Mouse (Mus musculus) E14TG2a.4 (cell line): ENCODE measurements at regions not wholly inside any gene's neighbourhood (a gene's known extent, or its start where the extent isn't known, plus 50 kb on each side); places are given as distances from the start of the nearest gene placed in this dataset.

Source experiments
- H3K27me3 ChIP-seq: 2 replicates; pipeline ENCODE4 v1.6.1; 2014; ENCODE audit warnings: low read length, control low read depth; ENCODE audit not compliant: insufficient read depth
- H3K36me3 ChIP-seq: 2 replicates; pipeline ENCODE4 v1.6.1; 2014; ENCODE audit warnings: low read length, control low read depth; ENCODE audit not compliant: insufficient read depth
- H3K4me1 ChIP-seq: replicated peaks from 2 replicates; pipeline ENCODE4 v1.6.1; 2014; ENCODE audit warnings: low read depth, low read length, control low read depth
- H3K4me3 ChIP-seq: replicated peaks from 2 replicates; pipeline ENCODE4 v1.5.1; 2014; ENCODE audit warnings: mild to moderate bottlenecking, low read length
- H3K9me3 ChIP-seq: 2 replicates; pipeline ENCODE4 v1.6.1; 2014; ENCODE audit warnings: low read length, control low read depth
- CTCF ChIP-seq: conservative IDR thresholded peaks from 2 replicates; pipeline ENCODE4 v1.5.1; 2014; ENCODE audit warnings: low read length
- NANOG ChIP-seq: IDR thresholded peaks from 2 replicates; pipeline ENCODE4 v1.6.1; 2014; ENCODE audit warnings: borderline replicate concordance, low read length, mixed read lengths
- POU5F1 ChIP-seq: IDR thresholded peaks from 2 replicates; pipeline ENCODE4 v1.6.1; 2014; ENCODE audit warnings: low read length, borderline replicate concordance

DNA sequence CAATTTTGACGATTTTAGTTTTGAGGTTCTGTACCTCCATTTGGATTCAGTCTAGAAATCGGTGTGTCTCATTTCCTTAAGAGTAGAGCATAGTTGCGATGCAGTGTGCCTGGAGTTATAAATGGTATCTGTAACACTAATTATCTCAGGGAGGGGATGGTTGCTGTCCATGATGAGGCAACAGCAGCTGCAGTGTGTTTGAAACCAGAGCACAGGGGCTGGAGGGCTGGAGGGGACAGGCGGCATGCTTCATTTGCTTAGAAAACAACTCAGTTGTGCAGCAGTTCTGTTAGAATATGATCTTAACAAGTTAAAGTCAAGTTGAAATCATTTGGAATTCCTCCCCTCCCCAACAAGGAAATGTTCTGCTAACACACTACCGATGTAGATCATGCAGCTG is 69.3 kb upstream of the Lrig3 start:
- no peaks in the 10 kb centered on the region for H3K4me1 ChIP-seq
- H3K27me3 ChIP-seq, result no peaks in the 10 kb centered on the region
- no peak overlapping the region for H3K4me3 ChIP-seq
- peaks cover 6% of the 10 kb centered on the region for H3K9me3 ChIP-seq
- TF ChIP-seq POU5F1 (no peak), NANOG (no peak), CTCF (no peak)
- no peaks in the 10 kb centered on the region for H3K36me3 ChIP-seq

DNA sequence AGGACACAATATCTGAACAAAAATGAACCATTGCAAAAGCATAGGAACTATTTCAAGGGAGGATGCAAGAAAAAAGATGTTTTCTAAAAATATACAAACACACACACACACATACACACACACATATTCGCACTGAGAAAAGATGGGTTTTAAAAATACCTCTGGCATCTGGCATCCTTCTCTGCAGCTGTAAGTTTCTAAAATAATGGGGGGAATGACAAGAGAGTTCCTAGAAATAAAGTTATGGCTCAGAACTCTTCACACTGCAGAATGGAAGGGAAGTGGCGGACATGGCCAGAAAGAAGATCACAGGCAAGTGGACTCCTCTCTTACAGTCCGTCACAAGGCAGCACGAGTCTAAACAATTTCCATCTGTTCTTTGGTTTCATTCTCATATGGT is 66.5 kb upstream of the Lrig3 start:
- Histone ChIP-seq H3K4me3 (no peak overlapping the region), H3K27me3 (peaks cover 9% of the 10 kb centered on the region), H3K9me3 (peaks cover 6% of the 10 kb centered on the region), H3K4me1 (peaks cover 12% of the 10 kb centered on the region), H3K36me3 (no peaks in the 10 kb centered on the region)
- TF ChIP-seq POU5F1, result no peak
- TF ChIP-seq NANOG, result no peak
- no peak for TF ChIP-seq CTCF

DNA sequence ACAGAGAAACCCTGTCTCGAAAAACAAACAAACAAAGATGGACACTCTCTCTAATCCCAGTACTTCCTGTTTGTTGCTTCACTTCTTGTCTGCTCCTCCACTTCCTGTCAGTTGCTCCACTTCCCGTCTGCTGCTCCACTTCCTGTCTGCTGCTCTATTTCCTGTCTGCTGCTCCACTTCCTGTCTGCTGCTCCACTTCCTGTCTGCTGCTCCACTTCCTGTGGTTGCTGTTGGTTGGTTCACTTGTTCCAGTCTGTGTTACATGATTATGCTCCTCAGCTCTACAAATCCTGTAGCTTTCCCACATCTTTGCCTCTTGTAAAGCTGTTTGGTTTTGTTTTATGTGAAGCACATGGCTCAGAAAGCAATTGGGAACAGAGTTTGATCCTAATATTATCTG is 65.4 kb upstream of the Lrig3 start:
- H3K27me3 ChIP-seq, result peaks cover 9% of the 10 kb centered on the region
- H3K9me3 ChIP-seq, result peaks cover 6% of the 10 kb centered on the region
- no peak overlapping the region for H3K4me3 ChIP-seq
- peaks cover 12% of the 10 kb centered on the region for H3K4me1 ChIP-seq
- TF ChIP-seq NANOG, result no peak
- no peak for TF ChIP-seq CTCF
- no peak for TF ChIP-seq POU5F1
- H3K36me3 ChIP-seq, result no peaks in the 10 kb centered on the region

DNA sequence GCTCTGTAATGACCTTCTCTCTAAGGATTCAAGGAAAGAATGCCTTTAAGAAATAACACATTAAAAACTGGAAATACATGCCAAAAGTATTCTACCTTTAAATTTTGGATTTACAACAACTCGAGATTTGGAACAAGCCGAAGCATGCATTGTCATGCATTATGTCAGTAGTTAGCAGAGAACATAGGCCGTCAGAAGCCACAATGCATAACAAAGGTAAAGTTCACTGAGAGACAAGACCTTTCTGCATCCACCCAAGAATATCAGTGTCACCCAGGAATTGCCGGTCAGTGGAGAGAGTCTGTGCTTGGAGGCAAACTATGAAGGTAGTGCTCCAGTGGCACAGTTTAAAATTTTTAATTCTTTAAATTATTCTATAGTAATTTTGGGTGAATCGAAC is 63.3 kb upstream of the Lrig3 start:
- Histone ChIP-seq H3K27me3 (peaks cover 9% of the 10 kb centered on the region), H3K36me3 (no peaks in the 10 kb centered on the region), H3K9me3 (peaks cover 6% of the 10 kb centered on the region), H3K4me1 (peaks cover 12% of the 10 kb centered on the region), H3K4me3 (no peak overlapping the region)
- TF ChIP-seq POU5F1 (peak; percentile 97), CTCF (no peak), NANOG (peak; percentile 62; the same call in 1 of the 2 replicates)

DNA sequence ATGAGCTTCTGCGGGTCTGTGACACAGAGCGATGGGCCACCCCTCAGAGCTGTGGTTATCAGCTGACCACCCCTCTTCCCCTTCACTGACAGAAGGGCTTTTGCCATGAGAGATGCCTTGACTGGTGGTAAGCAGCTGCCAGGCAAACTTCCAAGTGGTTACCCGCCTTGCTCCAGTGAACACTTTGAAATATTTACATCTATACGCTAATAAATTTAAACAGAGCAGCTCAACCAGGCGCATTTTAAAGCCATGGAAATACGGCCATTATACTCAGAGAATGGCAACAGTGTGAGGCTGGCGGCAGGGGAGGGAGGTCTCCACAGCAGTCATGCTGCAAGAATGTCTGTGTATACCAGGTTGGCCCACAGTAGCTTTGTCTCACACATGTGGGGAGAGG is 53.8 kb upstream of the Lrig3 start:
- no peaks in the 10 kb centered on the region for H3K27me3 ChIP-seq
- H3K36me3 ChIP-seq, result no peaks in the 10 kb centered on the region

More for the DNA sequence above, 53.8 kb upstream of the Lrig3 start:
- peaks cover 7% of the 10 kb centered on the region for H3K4me1 ChIP-seq
- TF ChIP-seq NANOG, result no peak
- no peak for TF ChIP-seq CTCF
- no peak for TF ChIP-seq POU5F1
- H3K4me3 ChIP-seq, result no peak overlapping the region
- H3K9me3 ChIP-seq, result no peaks in the 10 kb centered on the region
